In genomic region chr4:53196058-53196771, GRCm38 (mm10) we compare ENCODE assay signal across 8 mouse cellular contexts. TPM values are rescaled to one million over a fixed set of nuclear protein-coding genes. Genes with fewer than 3 reads are reported as not detected.
DNase-seq lines count a peak whose midpoint lies in the region; ATAC-seq lines count a peak whose summit lies in the region.

No protein-coding gene starts in this region.

- H3K4me3 ChIP-seq in hindbrain, embryonic 13.5 days: peak overlapping the region; percentile 45

- H3K9me3 ChIP-seq in hindbrain, embryonic 13.5 days: no peaks in the 10 kb centered on the region

- peaks cover 9% of the 10 kb centered on the region for H3K4me1 ChIP-seq in hindbrain, embryonic 13.5 days (replicated peaks)

- peak; percentile 86 for DNase-seq in T-cell, adult 2 months (ENCODE audit: low spot score)
- DNase-seq in cerebellum, postnatal 36 days: peak; percentile 85 to 89
- peak; percentile 74 to 79 for DNase-seq in frontal cortex, postnatal 25 days (ENCODE audit: low spot score in 2 of 2)
- DNase-seq in layer of hippocampus, postnatal 14 days (ENCODE audit: low spot score in 2 of 2): peak; percentile 91 to 92
- DNase-seq in lung, postnatal 10 days: peak; percentile 96
- peak; percentile 79 for DNase-seq in ovary, postnatal 14 days (ENCODE audit: low spot score)
- peak; percentile 74 to 79 for DNase-seq in thymus, postnatal 10 days (ENCODE audit: low spot score in 2 of 2)

- H3K36me3 ChIP-seq in hindbrain, embryonic 13.5 days: no peaks in the 10 kb centered on the region

- H3K9ac ChIP-seq in hindbrain, embryonic 13.5 days: peak overlapping the region; percentile 53

- peak; percentile 98 for ATAC-seq in hindbrain, embryonic 13.5 days (ENCODE audit: low FRiP score)

- peak overlapping the region; percentile 54 for H3K4me2 ChIP-seq in hindbrain, embryonic 13.5 days

- no peaks in the 10 kb centered on the region for H3K27me3 ChIP-seq in hindbrain, embryonic 13.5 days

- 15% methylated on average over 24 of the region's 24 CpGs for WGBS in hindbrain, embryonic 13.5 days

- peak overlapping the region; percentile 72 for H3K27ac ChIP-seq in hindbrain, embryonic 13.5 days

RNA-seq across cellular contexts. Expression of gene Abca1, which starts 36.5 kb away (rescaled TPM):
- polyA plus RNA-seq in hindbrain, embryonic 13.5 days (2015; fragmentation: Nextera tagmentation; extraction: Ambion mirVana): 10.0 and 10.3 TPM in 2 replicates
- total RNA-seq in layer of hippocampus, postnatal 14 days (2021): 10 to 100 TPM; 30.1 to 33.6 TPM

Comparison
In these comparisons a context has a peak if more than half of its experiments do, and no peak if none do; other contexts are left out.
1. Peak in every context shown above with its lines: DNase-seq, ATAC-seq, H3K4me3 ChIP-seq and H3K27ac ChIP-seq.